Mouse (Mus musculus) stomach, embryonic 14.5 days (tissue): ENCODE data around the gene Ctdspl. TPM values are rescaled to one million over a fixed set of nuclear protein-coding genes. Genes with fewer than 3 reads are reported as not detected.

Experiments used
- ATAC-seq: fragments of 200-750 bp; cut with Nextera tagmentation; 2 replicates; pipeline ENCODE4 v1.8.0; 2017; ENCODE audit warnings: low read depth, moderate TSS enrichment; ENCODE audit not compliant: insufficient number of reproducible peaks, insufficient read depth, low FRiP score
- H3K27ac ChIP-seq: fragments of 300-500 bp; sonication (generic); 2 replicates; pipeline ENCODE4 v1.5.1; 2014; ENCODE audit warnings: mild to moderate bottlenecking, low read length, moderate library complexity, mixed read lengths
- H3K27me3 ChIP-seq: fragments of 300-500 bp; sonication (generic); 2 replicates; pipeline ENCODE4 v1.6.1; 2014; ENCODE audit warnings: low read length, control low read depth, mixed read lengths; ENCODE audit not compliant: control insufficient read depth, insufficient read depth
- H3K36me3 ChIP-seq: fragments of 300-500 bp; sonication (generic); 2 replicates; pipeline ENCODE4 v1.6.1; 2014; ENCODE audit warnings: mild to moderate bottlenecking, control low read depth, low read length, moderate library complexity, mixed read lengths; ENCODE audit not compliant: control insufficient read depth, insufficient read depth
- H3K4me1 ChIP-seq: fragments of 300-500 bp; sonication (generic); 2 replicates; pipeline ENCODE4 v1.6.1; 2014; ENCODE audit warnings: low read length, control low read depth, mixed read lengths; ENCODE audit not compliant: control insufficient read depth, insufficient read depth
- H3K4me2 ChIP-seq: fragments of 300-500 bp; sonication (generic); replicated peaks from 2 replicates; pipeline ENCODE4 v1.6.1; 2014; ENCODE audit warnings: low read depth, low read length, control low read depth
- H3K4me3 ChIP-seq: fragments of 300-500 bp; sonication (generic); 2 replicates; pipeline ENCODE4 v1.5.1; 2014; ENCODE audit warnings: low read depth, low read length, control low read depth
- H3K9ac ChIP-seq: fragments of 300-500 bp; sonication (generic); replicated peaks from 2 replicates; pipeline ENCODE4 v1.6.1; 2014; ENCODE audit warnings: low read depth, mild to moderate bottlenecking, control low read depth, low read length, moderate library complexity, mixed read lengths
- H3K9me3 ChIP-seq: fragments of 300-500 bp; sonication (generic); 2 replicates; pipeline ENCODE4 v1.6.1; 2016; ENCODE audit warnings: low read depth, low read length, control low read depth; ENCODE audit not compliant: control insufficient read depth
- WGBS: fragments of 180-500 bp; shearing (Covaris S2); extraction: QIAGEN DNeasy Blood & Tissue Kit; methylation state at CpG from one replicate; pipeline ENCODE4 v1.1.7; 2014; 5-methylcytosine and 5-hydroxymethylcytosine counted together
- polyA plus RNA-seq: library from polyadenylated mRNA; unstranded; fragments of >200 nt; fragmentation: Nextera tagmentation; extraction: Ambion mirVana; gene quantifications from 2 replicates; pipeline ENCODE4 v1.2.1, GENCODE M21; 2014

Gene Ctdspl
- polyA plus RNA-seq, 1 experiment from 2014 or later: 26.7 TPM

GRCm38 (mm10) chr9:118934319-118934718 is 8.1 kb downstream of the Ctdspl start:
- no peak overlapping the region for H3K4me3 ChIP-seq
- H3K9ac ChIP-seq: no peak overlapping the region
- peak overlapping the region; percentile 40; the same call in 1 of the 2 replicates for H3K27ac ChIP-seq
- H3K9me3 ChIP-seq: no peaks in the 10 kb centered on the region
- H3K27me3 ChIP-seq: no peaks in the 10 kb centered on the region
- 42% methylated on average over 12 of the region's 12 CpGs for WGBS
- no peaks in the 10 kb centered on the region for H3K36me3 ChIP-seq
- no peak for ATAC-seq
- H3K4me1 ChIP-seq: peaks cover 12% of the 10 kb centered on the region
- H3K4me2 ChIP-seq: no peak overlapping the region

DNA sequence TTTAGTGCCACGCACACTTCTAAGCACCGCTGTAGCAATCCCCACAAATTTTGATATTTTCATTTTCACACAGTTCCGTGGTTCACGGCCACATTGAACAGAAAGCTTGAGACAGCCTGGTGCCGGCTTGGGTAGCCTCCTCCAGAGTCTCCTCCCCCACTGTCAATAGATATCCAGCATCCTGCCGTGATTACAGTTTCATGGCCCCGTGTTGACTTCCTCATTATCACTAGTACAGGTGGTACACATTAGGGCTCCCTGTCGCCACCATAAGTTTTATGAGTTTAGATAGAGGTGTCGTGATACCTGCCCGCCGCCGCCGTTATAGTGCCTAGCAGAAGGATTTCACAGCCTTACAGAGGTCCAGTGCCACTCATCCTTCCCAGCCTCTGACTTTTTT is 8.8 kb downstream of the Ctdspl start:
- peaks cover 15% of the 10 kb centered on the region for H3K4me1 ChIP-seq
- no peaks in the 10 kb centered on the region for H3K36me3 ChIP-seq
- no peaks in the 10 kb centered on the region for H3K27me3 ChIP-seq
- H3K4me3 ChIP-seq: no peak overlapping the region
- no peak overlapping the region for H3K27ac ChIP-seq
- H3K4me2 ChIP-seq: no peak overlapping the region
- 66% methylated on average over 13 of the region's 13 CpGs for WGBS
- no peaks in the 10 kb centered on the region for H3K9me3 ChIP-seq
- ATAC-seq: no peak
- no peak overlapping the region for H3K9ac ChIP-seq

DNA sequence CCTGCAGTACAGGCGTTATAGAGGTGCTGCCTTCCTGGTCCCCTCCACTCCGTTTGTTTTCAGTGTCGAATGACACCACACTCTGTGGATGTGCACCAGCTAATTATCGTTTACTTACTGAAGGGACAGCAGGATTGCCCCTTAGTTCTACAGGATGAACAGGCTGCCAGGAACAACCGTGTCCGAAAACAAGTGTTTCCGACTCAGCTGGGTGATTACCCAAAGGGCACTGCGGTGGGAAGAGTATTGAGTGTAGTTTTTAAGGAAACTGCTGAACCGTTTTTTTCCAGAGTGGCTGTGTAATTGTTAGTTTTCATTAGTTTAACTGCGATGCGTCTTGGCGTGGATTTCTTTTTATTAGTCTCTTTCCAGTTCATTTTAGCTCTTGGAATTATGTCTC is 9.8 kb downstream of the Ctdspl start:
- Histone ChIP-seq H3K27me3 (no peaks in the 10 kb centered on the region), H3K36me3 (no peaks in the 10 kb centered on the region), H3K4me1 (peaks cover 15% of the 10 kb centered on the region), H3K9ac (no peak overlapping the region), H3K4me3 (no peak overlapping the region), H3K9me3 (no peaks in the 10 kb centered on the region), H3K4me2 (no peak overlapping the region), H3K27ac (no peak overlapping the region)
- WGBS: 73% methylated on average over 12 of the region's 12 CpGs
- no peak for ATAC-seq

DNA sequence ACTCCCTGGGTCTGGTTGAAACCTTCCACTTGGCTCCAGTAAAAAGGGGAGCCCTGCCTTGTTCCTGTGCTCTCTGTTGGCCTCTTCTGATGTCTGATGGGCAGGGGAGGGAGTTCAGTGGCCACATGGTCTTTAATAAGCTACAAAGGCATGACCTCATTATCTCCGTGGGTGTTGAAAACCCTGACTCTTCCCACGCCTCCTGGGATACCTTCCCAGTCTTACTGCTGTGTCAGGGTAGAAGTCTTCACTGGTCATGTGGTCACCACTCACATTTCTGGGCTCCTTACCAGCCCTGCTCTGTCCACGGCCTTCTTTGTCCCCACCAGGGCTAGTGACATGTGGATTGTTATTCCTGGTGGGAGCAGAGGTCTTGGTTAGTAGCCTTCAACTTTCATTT is 11.3 kb downstream of the Ctdspl start:
- H3K27ac ChIP-seq: no peak overlapping the region
- H3K9ac ChIP-seq: no peak overlapping the region
- no peak overlapping the region for H3K4me3 ChIP-seq
- no peaks in the 10 kb centered on the region for H3K27me3 ChIP-seq
- no peak for ATAC-seq
- no peaks in the 10 kb centered on the region for H3K36me3 ChIP-seq
- H3K9me3 ChIP-seq: no peaks in the 10 kb centered on the region
- no peak overlapping the region for H3K4me2 ChIP-seq
- H3K4me1 ChIP-seq: peaks cover 15% of the 10 kb centered on the region
- 71% methylated on average over 3 of the region's 3 CpGs for WGBS

DNA sequence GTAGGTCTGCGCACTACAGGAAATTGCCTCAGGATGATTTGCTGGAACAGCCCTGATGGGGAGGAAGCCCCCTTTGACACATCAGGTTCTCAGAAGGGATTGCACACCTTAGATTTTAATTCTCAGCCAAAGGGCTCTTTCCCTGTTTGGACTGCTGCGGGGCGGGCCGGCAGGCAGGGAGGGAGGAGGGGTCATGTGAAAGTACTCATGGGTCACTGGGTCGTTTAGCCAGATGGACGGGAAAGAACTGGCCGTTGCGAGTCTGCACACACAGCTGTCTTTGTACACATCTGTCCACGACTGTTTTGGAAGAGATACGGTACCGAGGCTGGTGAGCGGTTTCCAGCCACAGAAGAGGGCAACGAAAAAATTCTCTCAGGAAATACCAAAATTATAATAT is 13.2 kb downstream of the Ctdspl start:
- Histone ChIP-seq H3K27me3 (no peaks in the 10 kb centered on the region), H3K4me3 (no peak overlapping the region), H3K36me3 (no peaks in the 10 kb centered on the region), H3K9ac (no peak overlapping the region), H3K4me2 (no peak overlapping the region), H3K9me3 (no peaks in the 10 kb centered on the region), H3K27ac (0 out of 2 replicates have a peak overlapping the region, but pooled peaks have one; percentile 15), H3K4me1 (peaks cover 12% of the 10 kb centered on the region)
- ATAC-seq: no peak
- 33% methylated on average over 13 of the region's 13 CpGs for WGBS

- Histone ChIP-seq H3K4me1 (peaks cover 9% of the 10 kb centered on the region), H3K36me3 (no peaks in the 10 kb centered on the region), H3K9ac (no peak overlapping the region), H3K27ac (0 out of 2 replicates have a peak overlapping the region, but pooled peaks have one; percentile 15), H3K4me2 (no peak overlapping the region), H3K9me3 (no peaks in the 10 kb centered on the region), H3K27me3 (no peaks in the 10 kb centered on the region), H3K4me3 (no peak overlapping the region)
- no peak for ATAC-seq
- 75% methylated on average over 12 of the region's 12 CpGs for WGBS
Measured at GRCm38 (mm10) chr9:118939831-118940230, 13.6 kb downstream of the Ctdspl start.

GRCm38 (mm10) chr9:118940591-118941207 is 14.4 kb downstream of the Ctdspl start:
- ATAC-seq: no peak
- Histone ChIP-seq H3K36me3 (no peaks in the 10 kb centered on the region), H3K27ac (no peak overlapping the region), H3K9ac (no peak overlapping the region), H3K4me1 (peaks cover 9% of the 10 kb centered on the region), H3K9me3 (no peaks in the 10 kb centered on the region), H3K27me3 (no peaks in the 10 kb centered on the region), H3K4me2 (no peak overlapping the region), H3K4me3 (no peak overlapping the region)
- WGBS: 78% methylated on average over 12 of the region's 12 CpGs

GRCm38 (mm10) chr9:118942030-118942429 is 15.8 kb downstream of the Ctdspl start:
- H3K9me3 ChIP-seq: no peaks in the 10 kb centered on the region
- no peak overlapping the region for H3K9ac ChIP-seq
- no peak overlapping the region for H3K27ac ChIP-seq
- H3K4me2 ChIP-seq: no peak overlapping the region
- H3K4me3 ChIP-seq: no peak overlapping the region
- peaks cover 9% of the 10 kb centered on the region for H3K4me1 ChIP-seq
- no peak for ATAC-seq
- H3K36me3 ChIP-seq: no peaks in the 10 kb centered on the region
- WGBS: 88% methylated on average over 4 of the region's 4 CpGs
- no peaks in the 10 kb centered on the region for H3K27me3 ChIP-seq

DNA sequence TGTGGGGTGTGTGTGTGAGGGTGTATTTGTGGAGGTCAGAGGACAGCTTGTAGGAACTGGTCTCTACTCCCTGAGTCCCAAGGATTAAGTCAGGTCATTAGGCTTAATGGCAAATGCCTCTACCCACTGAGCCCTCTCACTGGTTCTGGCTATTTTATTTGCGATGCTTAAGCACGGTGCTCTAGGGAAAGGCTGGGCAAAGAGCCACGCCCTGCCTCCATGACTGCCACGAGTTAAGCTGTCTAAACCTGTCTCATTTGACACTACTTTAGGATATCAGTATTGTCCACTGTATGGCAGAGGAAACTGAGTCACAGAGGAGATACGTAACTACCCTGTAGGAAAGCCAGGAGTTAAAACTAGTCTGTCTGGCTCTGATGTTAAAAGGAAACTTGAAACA is 17.7 kb downstream of the Ctdspl start:
- Histone ChIP-seq H3K9ac (no peak overlapping the region), H3K36me3 (no peaks in the 10 kb centered on the region), H3K27me3 (no peaks in the 10 kb centered on the region), H3K9me3 (no peaks in the 10 kb centered on the region), H3K27ac (no peak overlapping the region), H3K4me3 (no peak overlapping the region), H3K4me2 (no peak overlapping the region), H3K4me1 (peaks cover 9% of the 10 kb centered on the region)
- ATAC-seq: no peak
- WGBS: 61% methylated on average over 5 of the region's 5 CpGs
